Mouse (Mus musculus) bone marrow, adult 2 months (tissue): ENCODE data around the gene Dnajc15.

Experiments
- CTCF ChIP-seq: fragments of 200-500 bp; IDR thresholded peaks from 2 replicates; pipeline ENCODE4 v1.5.1; 2011; ENCODE audit warnings: low read length, control low read depth; ENCODE audit not compliant: control insufficient read depth, insufficient read depth
- POLR2A ChIP-seq: fragments of 200-500 bp; IDR thresholded peaks from 2 replicates; pipeline ENCODE4 v1.6.1; 2011; ENCODE audit warnings: low read depth, mild to moderate bottlenecking, control low read depth, low read length, borderline replicate concordance; ENCODE audit not compliant: control insufficient read depth

- TF ChIP-seq CTCF = no peak
- no peak for TF ChIP-seq POLR2A
Measured at GRCm38 (mm10) chr14:77870926-77871325, 4.0 kb downstream of the Dnajc15 start.
